Mouse (Mus musculus) kidney, adult 2 months (tissue): ENCODE data around the gene Rab37.

ENCODE experiments used
- CTCF ChIP-seq: fragments of 200-500 bp; conservative IDR thresholded peaks from 2 replicates; pipeline ENCODE4 v1.5.1; 2011; ENCODE audit warnings: low read depth, mild to moderate bottlenecking, control low read depth, low read length, moderate library complexity, mixed read lengths; ENCODE audit not compliant: insufficient read depth, insufficient read length
- POLR2A ChIP-seq: fragments of 200-500 bp; IDR thresholded peaks from one replicate; pipeline ENCODE4 v1.6.1; 2011; ENCODE audit warnings: low read depth, low read length, control low read depth

GRCm38 (mm10) chr11:115178766-115179165 lies 87.5 kb downstream of the Rab37 start:
- TF ChIP-seq POLR2A (no peak), CTCF (no peak)
